Mouse (Mus musculus): ENCODE results near the gene Kcnc2.
A peak's percentile ranks its signal among the peaks of the same experiment; 100 is the strongest.
"Not testable (repeated sequence)": the region's sequence is repeated elsewhere in the genome, so short reads cannot be mapped to it uniquely, and the experiment has no call there.

Gene Kcnc2

DNA sequence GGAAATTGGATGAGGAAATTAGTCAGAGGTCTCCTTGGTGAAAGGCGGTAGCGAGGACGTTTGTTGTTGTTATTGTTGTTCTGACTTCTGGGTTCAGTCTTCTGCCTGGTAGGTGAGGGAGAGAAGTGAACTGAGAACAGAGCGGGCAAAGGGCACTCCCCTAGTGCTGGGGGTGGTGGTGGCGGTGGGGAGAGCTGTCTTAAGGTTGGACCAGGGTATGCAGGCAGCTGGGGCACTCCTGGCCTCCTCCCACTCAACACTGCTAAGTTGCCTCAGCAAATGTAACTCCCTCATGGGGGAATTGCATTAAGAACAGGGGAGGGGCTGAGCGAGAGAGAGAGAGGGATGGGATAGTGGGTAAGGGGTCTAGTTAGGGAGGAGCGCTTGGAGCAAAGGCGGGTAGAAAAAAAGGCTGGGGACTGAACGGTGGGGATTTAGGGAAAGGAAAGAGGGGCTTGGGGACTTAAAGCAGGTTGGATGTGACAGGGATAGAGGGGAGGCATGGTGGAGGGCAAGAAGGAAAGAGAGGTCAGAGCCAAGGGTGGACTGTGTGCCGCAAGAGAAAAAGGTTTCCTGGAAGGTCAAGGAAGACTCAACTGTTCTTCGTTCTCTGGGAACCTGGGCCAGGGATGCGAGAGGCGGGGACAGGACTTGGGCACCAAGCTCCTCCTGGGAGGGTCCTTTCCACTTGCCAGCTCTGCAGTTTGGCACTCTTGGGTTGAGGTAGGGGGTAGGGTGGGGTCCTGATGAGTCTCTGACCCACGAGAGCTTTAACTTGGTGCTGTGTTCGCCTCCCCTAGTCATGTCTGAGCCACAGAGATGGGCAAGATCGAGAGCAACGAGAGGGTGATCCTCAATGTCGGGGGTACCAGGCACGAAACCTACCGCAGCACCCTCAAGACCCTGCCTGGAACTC lies at the start of gene Kcnc2:
Gene Kcnc2 (plus strand): TSS at position 235 of the 916 bp plus-strand sequence.
- DNase-seq, result no peak

- DNase-seq, result no peak
These were observed 43.8 kb upstream of the Kcnc2 start for GRCm38 (mm10) chr10:112227073-112227472.

DNA sequence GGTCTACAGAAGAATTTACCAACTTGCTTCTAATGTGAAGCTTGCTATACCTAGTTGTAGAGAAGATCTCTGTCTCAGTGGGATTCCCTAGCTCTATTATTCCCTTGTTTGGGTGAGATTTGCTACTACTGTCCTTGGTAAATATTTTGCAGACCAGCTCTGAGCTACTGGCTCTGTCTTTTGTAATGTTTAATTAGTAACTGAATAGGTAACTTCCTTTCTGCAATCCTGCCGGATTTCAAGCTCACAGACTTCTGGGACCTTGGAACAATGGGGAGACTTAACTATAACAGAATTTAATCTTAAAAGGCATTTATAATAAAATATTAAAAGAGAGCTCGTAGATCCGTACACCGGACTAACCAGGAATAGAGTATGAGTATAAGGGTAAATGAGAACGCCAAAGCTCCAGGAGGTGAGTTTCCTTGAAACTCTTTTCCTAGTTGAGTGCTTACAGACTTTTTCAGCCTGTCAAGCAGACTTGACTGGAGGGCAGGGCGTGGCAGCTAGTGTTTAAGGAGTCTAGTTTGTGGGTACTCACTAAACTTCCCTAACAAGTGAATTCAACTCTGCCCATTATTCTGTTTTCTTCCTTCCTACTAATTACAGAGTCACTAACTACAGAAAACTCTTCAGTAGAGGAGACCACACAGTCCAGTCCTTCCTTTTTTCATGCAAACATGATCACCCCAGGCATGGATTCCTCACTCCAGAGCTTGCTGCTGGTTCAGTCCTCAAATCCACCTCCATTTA lies 41.7 kb upstream of the Kcnc2 start:
- not testable (repeated sequence) for DNase-seq

GRCm38 (mm10) chr10:112232733-112233132 lies 38.2 kb upstream of the Kcnc2 start:
- DNase-seq, result not testable (repeated sequence)

DNA sequence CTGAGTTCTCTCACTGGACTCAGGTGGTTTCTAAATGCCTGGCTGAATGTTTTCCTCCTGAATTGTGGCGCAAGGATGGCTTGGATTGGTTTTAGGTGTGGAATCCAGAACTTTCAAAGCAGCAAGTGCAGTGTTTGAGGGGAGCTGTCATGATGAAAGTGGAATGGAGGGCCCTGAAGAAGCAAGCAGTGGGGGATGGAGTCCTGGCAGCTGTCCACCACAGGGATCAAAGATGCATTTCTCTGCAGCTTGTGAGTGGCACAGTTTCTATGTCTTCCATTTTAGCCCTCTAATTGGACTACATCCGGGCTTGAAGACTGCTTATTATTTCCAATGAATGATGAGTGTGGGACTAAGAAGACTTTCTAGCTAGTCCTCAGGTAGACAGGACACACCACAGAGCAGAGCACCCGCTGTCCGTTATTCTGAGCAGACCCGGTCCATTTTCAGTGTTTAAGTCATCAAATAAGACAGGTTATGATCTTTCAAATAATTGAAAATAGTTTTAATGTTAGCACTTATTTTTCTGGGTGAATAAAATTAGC lies 35.5 kb upstream of the Kcnc2 start:
- not testable (repeated sequence) for DNase-seq

DNA sequence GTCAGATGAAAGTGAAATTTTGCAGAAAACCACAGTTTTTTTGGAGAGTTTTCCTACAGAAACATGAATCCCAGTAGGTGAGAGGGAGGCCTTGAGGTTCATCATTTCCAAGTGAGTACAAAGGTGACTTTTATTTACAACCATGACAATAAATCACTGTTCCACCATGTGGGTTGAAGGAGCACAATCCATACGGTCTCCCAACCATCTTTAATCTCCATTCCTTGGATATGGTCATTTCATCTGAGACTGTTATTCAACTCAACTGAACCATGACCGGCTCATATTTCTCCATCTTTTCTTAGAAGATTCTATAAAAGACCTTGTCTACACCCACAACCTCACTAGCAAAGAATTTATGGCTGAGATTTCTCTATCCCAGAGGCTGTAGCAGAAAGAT lies 22.6 kb upstream of the Kcnc2 start:
- DNase-seq, result no peak

GRCm38 (mm10) chr10:112263467-112263866 lies 7.5 kb upstream of the Kcnc2 start:
- no peak for DNase-seq

- no peak for DNase-seq
These were observed 1.4 kb upstream of the Kcnc2 start for GRCm38 (mm10) chr10:112269481-112269880.

DNA sequence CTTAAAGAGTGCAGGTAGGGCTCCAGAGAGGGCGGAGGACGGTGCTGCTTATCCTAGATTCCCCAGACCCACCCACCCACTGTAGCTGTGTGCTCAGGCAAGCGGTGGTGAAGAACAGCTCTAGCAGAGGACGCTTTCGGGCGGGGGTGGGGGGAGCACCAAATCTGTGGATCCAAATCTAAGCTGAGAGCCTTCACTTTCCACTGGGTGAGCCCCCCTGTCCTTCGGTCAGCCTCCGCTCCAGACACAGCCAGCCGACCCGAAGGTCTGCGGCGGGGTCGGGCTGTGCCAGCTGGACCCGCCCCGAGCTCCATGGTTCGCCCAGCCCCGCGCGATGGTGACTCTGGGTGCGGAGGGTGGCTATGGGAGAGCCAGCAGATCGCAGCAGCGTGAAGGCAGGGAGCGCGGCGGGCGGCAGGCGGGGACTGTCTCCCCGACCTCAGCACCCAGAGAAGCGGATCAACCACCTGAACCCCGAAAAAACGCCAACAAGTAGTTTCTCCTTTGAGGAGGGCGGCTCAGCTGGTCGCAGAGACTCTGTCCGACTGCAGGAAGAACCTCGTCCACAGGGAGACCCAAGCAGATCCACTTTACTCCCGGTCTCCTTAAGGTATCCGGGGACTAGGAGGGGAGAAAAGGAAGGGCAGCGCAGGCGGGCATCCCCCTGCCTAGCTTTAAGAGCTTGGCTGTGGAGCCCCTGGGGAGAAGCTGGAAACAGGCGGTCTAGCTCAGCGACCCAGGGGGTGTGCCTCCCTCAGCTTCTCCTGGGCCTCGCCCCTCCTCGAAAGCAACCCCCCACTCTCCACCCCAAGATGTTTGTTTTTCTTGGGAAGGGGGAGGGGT lies 761 bp upstream of the Kcnc2 start:
- DNase-seq, result no peak

- peak; percentile 12 for DNase-seq
These were observed 863 bp downstream of the Kcnc2 start for GRCm38 (mm10) chr10:112271803-112272165.

DNA sequence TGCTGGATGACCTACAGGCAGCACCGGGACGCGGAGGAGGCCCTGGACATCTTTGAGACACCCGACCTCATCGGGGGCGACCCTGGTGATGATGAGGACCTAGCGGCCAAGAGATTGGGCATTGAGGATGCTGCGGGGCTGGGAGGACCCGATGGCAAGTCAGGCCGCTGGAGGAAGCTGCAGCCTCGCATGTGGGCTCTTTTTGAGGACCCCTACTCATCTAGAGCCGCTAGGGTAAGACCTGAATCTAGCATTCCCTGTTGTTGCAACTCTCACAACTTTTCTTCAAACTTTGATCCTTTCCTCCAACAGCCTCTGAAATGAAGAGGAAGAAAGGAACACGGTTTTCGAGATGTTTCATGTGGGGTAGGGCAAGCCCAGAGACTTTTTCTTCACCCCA lies 1.2 kb downstream of the Kcnc2 start:
- no peak for DNase-seq

GRCm38 (mm10) chr10:112277996-112278395 lies 7.1 kb downstream of the Kcnc2 start:
- DNase-seq, result no peak

DNA sequence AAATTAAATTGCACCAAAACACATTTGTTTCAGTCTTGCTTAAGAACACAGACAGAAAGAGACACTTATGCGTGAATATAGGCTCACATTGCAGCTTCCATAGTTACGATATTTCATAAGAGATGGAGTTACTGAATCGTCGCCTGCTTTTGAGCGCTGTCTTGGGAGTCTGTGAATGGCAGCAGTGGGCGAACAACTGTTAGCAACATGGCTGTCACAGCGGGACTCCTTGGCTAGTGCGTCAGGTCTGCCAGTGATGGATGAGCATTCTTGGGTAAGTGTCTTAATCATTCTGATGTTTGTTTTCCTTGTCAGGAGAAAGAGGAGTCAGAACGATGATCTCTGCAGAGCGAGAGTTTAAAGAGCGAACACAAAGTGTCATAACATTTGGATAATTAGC lies 44.2 kb downstream of the Kcnc2 start:
- no peak for DNase-seq

DNA sequence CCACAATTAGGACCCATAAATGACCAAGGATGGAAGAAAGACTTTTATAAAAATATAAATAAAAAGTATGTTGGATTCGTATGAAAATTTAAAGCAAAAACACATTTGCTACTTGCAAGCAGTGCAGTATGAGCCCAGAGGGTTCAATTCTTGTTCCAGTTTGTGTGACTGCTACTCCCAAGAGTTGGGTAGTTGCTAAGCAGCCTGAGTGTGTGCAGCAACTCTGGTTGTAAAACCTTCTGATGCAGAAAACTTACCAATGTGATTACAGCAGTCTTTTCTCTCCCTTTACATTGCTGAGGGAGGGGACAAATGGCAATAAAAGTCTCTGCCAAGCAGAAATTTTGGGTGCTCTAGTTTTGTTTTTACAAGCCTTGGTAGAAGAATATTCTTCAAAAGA lies 46.9 kb downstream of the Kcnc2 start:
- DNase-seq, result no peak

DNA sequence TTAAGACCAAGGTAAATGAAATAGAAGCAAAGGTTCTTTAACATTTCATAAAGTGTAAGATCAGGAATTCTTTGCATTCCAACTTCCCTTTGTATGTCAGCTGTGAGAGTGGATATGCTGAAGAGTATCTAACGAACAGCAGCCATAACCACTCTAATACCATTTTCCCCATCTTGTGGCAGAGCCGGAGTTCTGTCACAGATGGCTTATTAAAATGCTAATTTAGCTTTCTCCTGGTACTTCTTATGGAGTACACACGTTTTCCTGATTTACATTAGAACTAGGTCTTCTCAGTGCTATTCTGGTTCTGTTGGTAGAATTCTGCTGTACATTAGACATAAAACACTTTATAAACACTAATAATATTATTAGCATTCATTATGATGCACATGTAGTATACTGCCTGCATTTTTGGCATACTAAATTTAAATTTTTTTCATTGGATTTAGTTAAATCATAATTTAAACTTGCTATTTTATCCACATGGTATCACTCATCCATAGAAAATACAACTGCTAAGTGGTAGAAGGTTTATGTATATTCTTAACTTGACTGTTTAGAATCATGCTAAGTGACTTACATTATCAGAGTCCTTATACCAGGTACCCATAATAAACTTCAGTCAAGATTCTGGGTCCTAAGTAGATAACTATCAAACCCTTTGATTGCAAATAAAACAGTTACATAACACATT lies 86.9 kb downstream of the Kcnc2 start:
- no peak for DNase-seq

GRCm38 (mm10) chr10:112358363-112358704 lies 87.4 kb downstream of the Kcnc2 start:
- DNase-seq, result no peak

GRCm38 (mm10) chr10:112360704-112361103 lies 89.8 kb downstream of the Kcnc2 start:
- no peak for DNase-seq

DNA sequence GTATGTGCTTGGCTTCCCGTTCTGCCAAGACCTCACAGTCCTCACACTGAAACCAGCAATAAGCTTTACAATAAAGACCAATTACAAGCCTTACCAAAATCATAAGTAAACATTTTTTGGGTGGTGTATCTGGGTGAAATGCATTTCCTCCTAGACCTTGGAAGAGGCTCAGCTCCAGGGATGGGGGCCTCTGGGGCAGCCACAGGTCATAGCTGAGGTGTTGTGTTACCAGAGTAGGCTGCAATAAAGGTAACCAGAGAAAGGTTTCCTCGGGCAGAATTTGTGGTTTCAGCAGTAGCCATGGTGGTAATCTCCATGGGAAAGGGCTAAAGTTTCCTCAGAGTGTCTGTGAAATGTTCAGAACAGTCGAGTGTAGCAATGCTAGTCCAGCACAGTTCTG lies 97.4 kb downstream of the Kcnc2 start:
- no peak for DNase-seq

- DNase-seq, result no peak
These were observed 106.2 kb downstream of the Kcnc2 start for GRCm38 (mm10) chr10:112377163-112377562.

- no peak for DNase-seq
These were observed 107.5 kb downstream of the Kcnc2 start for GRCm38 (mm10) chr10:112378465-112378864.

DNA sequence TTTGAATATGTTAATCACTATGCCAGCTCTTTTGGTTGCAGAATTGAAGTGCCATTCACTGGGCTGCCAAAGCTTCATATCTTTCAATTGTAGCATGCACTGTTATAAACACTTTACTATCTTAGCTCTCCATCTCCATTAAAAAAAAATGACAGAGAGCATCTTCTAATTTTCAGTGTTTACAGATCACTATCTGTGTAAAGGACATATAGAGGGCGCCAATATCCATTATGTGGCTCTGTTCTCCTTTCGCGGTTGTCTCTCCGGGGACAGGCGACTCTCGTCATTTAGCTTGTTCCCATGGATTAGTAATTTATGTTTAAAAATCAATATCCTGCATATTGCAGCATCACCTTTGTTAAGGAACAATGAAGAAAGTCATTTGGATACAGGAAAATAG lies 109.7 kb downstream of the Kcnc2 start:
- DNase-seq, result no peak

GRCm38 (mm10) chr10:112394399-112394970 lies 123.6 kb downstream of the Kcnc2 start:
- DNase-seq, result no peak
